Mouse (Mus musculus) E14TG2a.4 (cell line): Measurements from ENCODE around the gene Snx5.

ENCODE experiments used
- CTCF ChIP-seq: conservative IDR thresholded peaks from 2 replicates; pipeline ENCODE4 v1.5.1; 2014; ENCODE audit warnings: low read length
- NANOG ChIP-seq: IDR thresholded peaks from 2 replicates; pipeline ENCODE4 v1.6.1; 2014; ENCODE audit warnings: borderline replicate concordance, low read length, mixed read lengths
- POU5F1 ChIP-seq: IDR thresholded peaks from 2 replicates; pipeline ENCODE4 v1.6.1; 2014; ENCODE audit warnings: low read length, borderline replicate concordance

GRCm38 (mm10) chr2:144299749-144300669 lies 29.3 kb upstream of the Snx5 start:
- no peak for TF ChIP-seq CTCF
- TF ChIP-seq NANOG: no peak
- TF ChIP-seq POU5F1: no peak
